17 mouse cellular contexts compared by ENCODE assay signal in genomic region chr5:75084393-75084870, GRCm38 (mm10). TPM values are rescaled to one million over a fixed set of nuclear protein-coding genes. Genes with fewer than 3 reads are reported as not detected.
DNase-seq lines count a peak whose midpoint lies in the region; ATAC-seq lines count a peak whose summit lies in the region.
"Had no signal": no experiment of that assay in that cellular context is flagged by ENCODE, and none has a peak within 500 bp of the region (broad histone marks: within the 10 kb centered on the region; RNA-seq: fewer than 3 reads in every experiment).

No protein-coding gene starts in this region.

- peaks cover 16% of the 10 kb centered on the region for H3K4me1 ChIP-seq in embryonic facial prominence, embryonic 13.5 days
- peaks cover 29% of the 10 kb centered on the region for H3K4me1 ChIP-seq in embryonic facial prominence, embryonic 10.5 days
- peaks cover 19% of the 10 kb centered on the region for H3K4me1 ChIP-seq in hindbrain, embryonic 13.5 days (replicated peaks)
- peaks cover 4% of the 10 kb centered on the region; the same call in 1 of the 2 replicates for H3K4me1 ChIP-seq in hindbrain, embryonic 14.5 days (replicated peaks; ENCODE audit: control insufficient read depth, insufficient read depth, low read length)
- peaks cover 32% of the 10 kb centered on the region for H3K4me1 ChIP-seq in neural tube, embryonic 12.5 days
- H3K4me1 ChIP-seq in neural tube, embryonic 15.5 days, result peaks cover 21% of the 10 kb centered on the region
- peaks cover 22% of the 10 kb centered on the region for H3K4me1 ChIP-seq in limb, embryonic 15.5 days

- H3K9ac ChIP-seq in embryonic facial prominence, embryonic 13.5 days, result no peak overlapping the region
- no peak overlapping the region for H3K9ac ChIP-seq in hindbrain, embryonic 13.5 days
- no peak overlapping the region for H3K9ac ChIP-seq in hindbrain, embryonic 14.5 days
- H3K9ac ChIP-seq in neural tube, embryonic 12.5 days, result no peak overlapping the region
- no peak overlapping the region for H3K9ac ChIP-seq in neural tube, embryonic 15.5 days (replicated peaks)
- no peak overlapping the region for H3K9ac ChIP-seq in limb, embryonic 15.5 days
- H3K9ac ChIP-seq: liver, embryonic 14.5 days had no signal

- H3K36me3 ChIP-seq in embryonic facial prominence, embryonic 13.5 days, result no peaks in the 10 kb centered on the region
- H3K36me3 ChIP-seq in embryonic facial prominence, embryonic 10.5 days (replicated peaks), result no peaks in the 10 kb centered on the region
- no peaks in the 10 kb centered on the region for H3K36me3 ChIP-seq in hindbrain, embryonic 13.5 days
- H3K36me3 ChIP-seq in hindbrain, embryonic 14.5 days (replicated peaks; ENCODE audit: control insufficient read depth, insufficient read depth), result no peaks in the 10 kb centered on the region
- H3K36me3 ChIP-seq in neural tube, embryonic 12.5 days, result no peaks in the 10 kb centered on the region
- no peaks in the 10 kb centered on the region for H3K36me3 ChIP-seq in neural tube, embryonic 15.5 days
- no peaks in the 10 kb centered on the region for H3K36me3 ChIP-seq in limb, embryonic 15.5 days

- no peak for ATAC-seq in embryonic facial prominence, embryonic 13.5 days (ENCODE audit: insufficient number of reproducible peaks, insufficient read depth, low FRiP score, low TSS enrichment, low read depth)
- no peak for ATAC-seq in hindbrain, embryonic 13.5 days (ENCODE audit: low FRiP score)
- no peak for ATAC-seq in hindbrain, embryonic 14.5 days (ENCODE audit: low FRiP score)
- peak; percentile 25; the same call in 1 of the 2 replicates for ATAC-seq in neural tube, embryonic 12.5 days (ENCODE audit: low FRiP score, low read depth)
- no peak for ATAC-seq in neural tube, embryonic 15.5 days (ENCODE audit: low FRiP score)
- no peak for ATAC-seq in limb, embryonic 15.5 days (ENCODE audit: insufficient number of reproducible peaks, low FRiP score, low TSS enrichment, low read depth)
- ATAC-seq: activated CD4-positive, CD25-positive, alpha-beta regulatory T cell, adult 4 months had no signal

- no peak overlapping the region for H3K27ac ChIP-seq in embryonic facial prominence, embryonic 13.5 days
- no peak overlapping the region for H3K27ac ChIP-seq in embryonic facial prominence, embryonic 10.5 days (replicated peaks)
- H3K27ac ChIP-seq in hindbrain, embryonic 13.5 days, result no peak overlapping the region
- no peak overlapping the region for H3K27ac ChIP-seq in hindbrain, embryonic 14.5 days
- no peak overlapping the region for H3K27ac ChIP-seq in neural tube, embryonic 12.5 days
- H3K27ac ChIP-seq in neural tube, embryonic 15.5 days (replicated peaks), result no peak overlapping the region
- no peak overlapping the region for H3K27ac ChIP-seq in limb, embryonic 15.5 days
- H3K27ac ChIP-seq: left cerebral cortex, adult 2 months; liver, embryonic 14.5 days; macrophage had no signal

- DNase-seq in embryonic facial prominence, embryonic 10.5 days (ENCODE audit: low spot score), result no peak
- DNase-seq in hindbrain, embryonic 14.5 days (ENCODE audit: low spot score), result no peak
- DNase-seq in gastrocnemius, postnatal 25 days, result no peak
- DNase-seq: thymus, postnatal 4 days had no signal

- 3% methylated on average over 8 of the region's 8 CpGs for WGBS in embryonic facial prominence, embryonic 13.5 days
- WGBS in embryonic facial prominence, embryonic 10.5 days, result 3% methylated on average over 8 of the region's 8 CpGs
- under 1% methylated on average over 8 of the region's 8 CpGs for WGBS in hindbrain, embryonic 13.5 days
- WGBS in hindbrain, embryonic 14.5 days, result under 1% methylated on average over 8 of the region's 8 CpGs
- under 1% methylated on average over 8 of the region's 8 CpGs for WGBS in neural tube, embryonic 12.5 days
- under 1% methylated on average over 8 of the region's 8 CpGs for WGBS in neural tube, embryonic 15.5 days
- WGBS in limb, embryonic 15.5 days, result 3% methylated on average over 8 of the region's 8 CpGs

- no peaks in the 10 kb centered on the region for H3K9me3 ChIP-seq in embryonic facial prominence, embryonic 13.5 days
- H3K9me3 ChIP-seq in embryonic facial prominence, embryonic 10.5 days, result no peaks in the 10 kb centered on the region
- no peaks in the 10 kb centered on the region for H3K9me3 ChIP-seq in hindbrain, embryonic 13.5 days
- no peaks in the 10 kb centered on the region for H3K9me3 ChIP-seq in hindbrain, embryonic 14.5 days (ENCODE audit: control insufficient read depth, low read length)
- H3K9me3 ChIP-seq in neural tube, embryonic 12.5 days, result no peaks in the 10 kb centered on the region
- no peaks in the 10 kb centered on the region for H3K9me3 ChIP-seq in neural tube, embryonic 15.5 days (replicated peaks)
- H3K9me3 ChIP-seq in limb, embryonic 15.5 days, result no peaks in the 10 kb centered on the region

- peaks cover 92% of the 10 kb centered on the region for H3K27me3 ChIP-seq in embryonic facial prominence, embryonic 13.5 days
- peaks cover 100% of the 10 kb centered on the region for H3K27me3 ChIP-seq in embryonic facial prominence, embryonic 10.5 days (replicated peaks; ENCODE audit: low read depth, poor library complexity, severe bottlenecking)
- peaks cover 95% of the 10 kb centered on the region for H3K27me3 ChIP-seq in hindbrain, embryonic 13.5 days
- H3K27me3 ChIP-seq in hindbrain, embryonic 14.5 days (ENCODE audit: control insufficient read depth, insufficient read depth, low read length), result peaks cover 95% of the 10 kb centered on the region
- peaks cover 80% of the 10 kb centered on the region for H3K27me3 ChIP-seq in neural tube, embryonic 12.5 days (replicated peaks)
- H3K27me3 ChIP-seq in neural tube, embryonic 15.5 days (replicated peaks), result peaks cover 87% of the 10 kb centered on the region
- H3K27me3 ChIP-seq in limb, embryonic 15.5 days, result peaks cover 93% of the 10 kb centered on the region

- H3K4me2 ChIP-seq in embryonic facial prominence, embryonic 13.5 days, result peak overlapping the region; percentile 40; the same call in 1 of the 2 replicates
- 0 out of 2 replicates have a peak overlapping the region, but pooled peaks have one; percentile 15 for H3K4me2 ChIP-seq in hindbrain, embryonic 13.5 days
- H3K4me2 ChIP-seq in hindbrain, embryonic 14.5 days (replicated peaks), result no peak overlapping the region
- peak overlapping the region; percentile 46 for H3K4me2 ChIP-seq in neural tube, embryonic 12.5 days (replicated peaks)
- H3K4me2 ChIP-seq in neural tube, embryonic 15.5 days, result no peak overlapping the region
- peak overlapping the region; percentile 25; the same call in 1 of the 2 replicates for H3K4me2 ChIP-seq in limb, embryonic 15.5 days

- no peak overlapping the region for H3K4me3 ChIP-seq in embryonic facial prominence, embryonic 13.5 days
- no peak overlapping the region for H3K4me3 ChIP-seq in embryonic facial prominence, embryonic 10.5 days
- no peak overlapping the region for H3K4me3 ChIP-seq in hindbrain, embryonic 13.5 days
- H3K4me3 ChIP-seq in hindbrain, embryonic 14.5 days (replicated peaks; ENCODE audit: low read length), result no peak overlapping the region
- H3K4me3 ChIP-seq in neural tube, embryonic 12.5 days, result no peak overlapping the region
- H3K4me3 ChIP-seq in neural tube, embryonic 15.5 days (replicated peaks), result no peak overlapping the region
- peak overlapping the region; percentile 1; the same call in 1 of the 2 replicates for H3K4me3 ChIP-seq in limb, embryonic 15.5 days
- H3K4me3 ChIP-seq: left cerebral cortex, adult 2 months had no signal

RNA-seq across cellular contexts. Expression of gene Gsx2, which starts 9.0 kb away (rescaled TPM):
- not detected in 2 replicates for polyA plus RNA-seq in embryonic facial prominence, embryonic 13.5 days (2015; fragmentation: Nextera tagmentation; extraction: Ambion mirVana)
- polyA plus RNA-seq in embryonic facial prominence, embryonic 10.5 days (2016; fragmentation: Nextera tagmentation; extraction: Ambion mirVana), result 0.84 and 1.3 TPM in 2 replicates
- polyA plus RNA-seq in hindbrain, embryonic 13.5 days (2015; fragmentation: Nextera tagmentation; extraction: Ambion mirVana), result 1.1 and 1.2 TPM in 2 replicates
- polyA plus RNA-seq in hindbrain, embryonic 14.5 days (2014; fragmentation: Nextera tagmentation; extraction: Ambion mirVana), result 0.37 TPM in 1 of 2 replicates, not detected in the other
- polyA plus RNA-seq in neural tube, embryonic 12.5 days (2016; fragmentation: Nextera tagmentation; extraction: Ambion mirVana), result 9.4 and 12.2 TPM in 2 replicates
- polyA plus RNA-seq in neural tube, embryonic 15.5 days (2015; fragmentation: Nextera tagmentation; extraction: Ambion mirVana), result 0.20 TPM in 1 of 2 replicates, not detected in the other
- not detected in 2 replicates for polyA plus RNA-seq in limb, embryonic 15.5 days (2015; fragmentation: Nextera tagmentation; extraction: Ambion mirVana)
- not detected for total RNA-seq in gastrocnemius, postnatal 25 days (2021)
- total RNA-seq: gastrocnemius, postnatal 10 days; MEL had no signal
- polyA plus RNA-seq: activated CD4-positive, CD25-positive, alpha-beta regulatory T cell, adult 4 months; intestine, embryonic 14.5 days; large intestine, adult 2 months; liver, embryonic 14.5 days; macrophage had no signal

RNA-seq across cellular contexts. Expression of gene Chic2, which starts 39.9 kb away (rescaled TPM):
- polyA plus RNA-seq in embryonic facial prominence, embryonic 13.5 days (2015; fragmentation: Nextera tagmentation; extraction: Ambion mirVana), result 34.0 and 40.5 TPM in 2 replicates
- polyA plus RNA-seq in embryonic facial prominence, embryonic 10.5 days (2016; fragmentation: Nextera tagmentation; extraction: Ambion mirVana), result 36.2 and 40.3 TPM in 2 replicates
- 34.7 and 39.0 TPM in 2 replicates for polyA plus RNA-seq in hindbrain, embryonic 13.5 days (2015; fragmentation: Nextera tagmentation; extraction: Ambion mirVana)
- 47.2 and 47.4 TPM in 2 replicates for polyA plus RNA-seq in hindbrain, embryonic 14.5 days (2014; fragmentation: Nextera tagmentation; extraction: Ambion mirVana)
- 53.6 and 57.4 TPM in 2 replicates for polyA plus RNA-seq in neural tube, embryonic 12.5 days (2016; fragmentation: Nextera tagmentation; extraction: Ambion mirVana)
- 24.6 and 30.2 TPM in 2 replicates for polyA plus RNA-seq in neural tube, embryonic 15.5 days (2015; fragmentation: Nextera tagmentation; extraction: Ambion mirVana)
- 25.1 and 32.1 TPM in 2 replicates for polyA plus RNA-seq in limb, embryonic 15.5 days (2015; fragmentation: Nextera tagmentation; extraction: Ambion mirVana)
- 10 to 100 TPM; 13.6 to 14.3 TPM for total RNA-seq in gastrocnemius, postnatal 25 days (2021)

Comparison
In these comparisons a context has a peak if more than half of its experiments do, and no peak if none do; other contexts are left out.
1. H3K4me2 ChIP-seq: peak in embryonic facial prominence, embryonic 13.5 days (single experiment), hindbrain, embryonic 13.5 days (single experiment), neural tube, embryonic 12.5 days (single experiment) and limb, embryonic 15.5 days (single experiment); none in hindbrain, embryonic 14.5 days (single experiment) and neural tube, embryonic 15.5 days (single experiment).